Mouse (Mus musculus): Measurements from ENCODE around the gene CK137956.

- TF ChIP-seq CTCF (IDR thresholded peaks at IDR 0.05) (no peak), EP300 (IDR thresholded peaks at IDR 0.05) (no peak)
Observed at GRCm38 (mm10) chr4:127972976-127973375, 2.2 kb upstream of the CK137956 start.

All from lung, postnatal 0 days (tissue).